Mouse (Mus musculus) hindbrain, embryonic 12.5 days (tissue): ENCODE results near the gene AC141477.1. TPM values are rescaled to one million over a fixed set of nuclear protein-coding genes. Genes with fewer than 3 reads are reported as not detected.

Source experiments
- ATAC-seq: fragments of 200-750 bp; cut with Nextera tagmentation; 2 replicates; pipeline ENCODE4 v1.8.0; 2017; ENCODE audit warnings: moderate TSS enrichment; ENCODE audit not compliant: low FRiP score
- H3K27ac ChIP-seq: fragments of 300-500 bp; sonication (generic); 2 replicates; pipeline ENCODE4 v1.5.1; 2016; ENCODE audit warnings: mild to moderate bottlenecking
- H3K27me3 ChIP-seq: fragments of 300-500 bp; sonication (generic); 2 replicates; pipeline ENCODE4 v1.6.1; 2016; ENCODE audit warnings: mild to moderate bottlenecking
- H3K36me3 ChIP-seq: fragments of 300-500 bp; sonication (generic); 2 replicates; pipeline ENCODE4 v1.6.1; 2016; ENCODE audit warnings: mild to moderate bottlenecking
- H3K4me1 ChIP-seq: fragments of 300-500 bp; sonication (generic); 2 replicates; pipeline ENCODE4 v1.6.1; 2016
- H3K4me2 ChIP-seq: fragments of 300-500 bp; sonication (generic); replicated peaks from 2 replicates; pipeline ENCODE4 v1.6.1; 2016; ENCODE audit warnings: mild to moderate bottlenecking
- H3K4me3 ChIP-seq: fragments of 300-500 bp; sonication (generic); 2 replicates; pipeline ENCODE4 v1.5.1; 2016; ENCODE audit warnings: mild to moderate bottlenecking
- H3K9ac ChIP-seq: fragments of 300-500 bp; sonication (generic); 2 replicates; pipeline ENCODE4 v1.6.1; 2016; ENCODE audit warnings: mild to moderate bottlenecking, moderate library complexity
- H3K9me3 ChIP-seq: fragments of 300-500 bp; sonication (generic); replicated peaks from 2 replicates; pipeline ENCODE4 v1.6.1; 2016; ENCODE audit warnings: mild to moderate bottlenecking
- WGBS: fragments of 180-500 bp; shearing (Covaris S2); methylation state at CpG from one replicate; pipeline ENCODE4 v1.1.7; 2016; 5-methylcytosine and 5-hydroxymethylcytosine counted together
- polyA plus RNA-seq: library from polyadenylated mRNA; unstranded; fragments of >200 nt; fragmentation: Nextera tagmentation; extraction: Ambion mirVana; gene quantifications from 2 replicates; pipeline ENCODE4 v1.2.1, GENCODE M21; 2016

AC141477.1 gene
- polyA plus RNA-seq, 1 experiment from 2014 or later, result not detected

DNA sequence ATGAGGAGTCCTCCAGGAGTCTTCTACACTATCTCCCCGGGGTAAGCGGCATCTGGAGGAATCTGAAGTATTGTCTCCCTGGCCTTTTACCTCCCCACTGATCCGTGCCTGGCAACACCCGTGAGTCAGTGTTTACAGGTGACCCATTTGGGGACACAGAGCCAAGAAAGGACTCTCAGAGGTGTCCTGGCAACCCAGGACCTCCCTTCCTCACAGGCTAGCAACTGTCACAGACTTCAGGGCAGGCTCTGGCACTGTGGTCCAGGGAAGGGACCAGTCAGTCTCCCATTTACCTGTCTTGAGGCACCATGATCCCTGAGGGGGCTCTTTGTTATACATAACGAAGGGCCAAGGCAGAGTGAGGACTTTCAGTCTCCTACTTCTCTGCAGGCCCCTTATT, 8.6 kb upstream of the AC141477.1 start, which contains the start of gene 2610028H24Rik:
2610028H24Rik (plus strand) TSS at position 231 of the 400 bp plus-strand sequence.
- WGBS, result 66% methylated on average over 5 of the region's 5 CpGs
- Histone ChIP-seq H3K4me1 (peaks cover under 1% of the 10 kb centered on the region; the same call in 1 of the 2 replicates), H3K9ac (no peak within 1 kb of the TSS), H3K27ac (no peak within 1 kb of the TSS), H3K4me3 (no peak within 1 kb of the TSS), H3K36me3 (no peaks in the 10 kb centered on the region), H3K27me3 (no peaks in the 10 kb centered on the region), H3K9me3 (no peaks in the 10 kb centered on the region), H3K4me2 (no peak within 1 kb of the TSS)
- ATAC-seq, result no peak

DNA sequence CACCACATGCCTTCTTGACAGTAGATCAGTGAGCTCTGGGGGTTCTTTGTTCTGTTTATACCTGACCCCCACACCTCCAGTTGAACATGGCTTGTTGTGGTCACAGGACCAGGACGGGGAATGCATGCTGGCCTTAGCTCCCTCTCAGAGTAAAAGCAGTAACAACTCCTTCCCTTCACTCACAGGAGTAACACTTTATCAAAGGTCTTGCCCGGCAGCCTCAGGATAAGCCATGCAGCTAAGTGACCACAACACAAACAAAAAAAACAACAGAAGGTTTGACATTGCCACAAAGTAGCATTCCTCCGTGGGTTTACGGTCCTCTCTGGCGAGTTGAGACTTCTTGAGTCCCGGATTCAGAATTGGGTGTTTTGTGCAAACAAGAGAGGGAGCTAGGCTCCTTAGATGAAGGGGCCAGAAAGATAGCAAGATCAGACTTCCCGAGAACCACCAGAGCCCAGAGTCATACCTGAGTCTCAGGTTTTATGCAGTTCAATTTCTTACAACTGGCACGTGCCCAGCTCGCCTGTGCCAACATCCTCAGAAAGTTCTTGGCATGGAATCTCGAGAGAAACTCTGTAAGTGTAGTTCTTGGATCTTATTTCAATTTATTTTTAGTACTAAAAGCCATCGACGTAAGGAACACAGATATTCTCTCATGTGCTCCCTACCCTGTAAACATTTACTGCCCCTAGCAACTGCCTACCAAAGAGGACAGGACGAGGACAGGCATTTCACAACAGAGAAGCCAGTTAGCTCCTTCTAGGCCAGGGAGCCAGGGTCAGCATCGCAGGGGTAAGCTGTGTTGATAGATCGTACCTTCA, 7.4 kb upstream of the AC141477.1 start:
- H3K4me2 ChIP-seq, result no peak overlapping the region
- H3K27ac ChIP-seq, result no peak overlapping the region
- peaks cover 9% of the 10 kb centered on the region for H3K4me1 ChIP-seq
- no peaks in the 10 kb centered on the region for H3K36me3 ChIP-seq
- ATAC-seq, result no peak
- no peaks in the 10 kb centered on the region for H3K27me3 ChIP-seq
- WGBS, result 85% methylated on average over 15 of the region's 15 CpGs
- H3K4me3 ChIP-seq, result no peak overlapping the region
- H3K9ac ChIP-seq, result no peak overlapping the region
- no peaks in the 10 kb centered on the region for H3K9me3 ChIP-seq

DNA sequence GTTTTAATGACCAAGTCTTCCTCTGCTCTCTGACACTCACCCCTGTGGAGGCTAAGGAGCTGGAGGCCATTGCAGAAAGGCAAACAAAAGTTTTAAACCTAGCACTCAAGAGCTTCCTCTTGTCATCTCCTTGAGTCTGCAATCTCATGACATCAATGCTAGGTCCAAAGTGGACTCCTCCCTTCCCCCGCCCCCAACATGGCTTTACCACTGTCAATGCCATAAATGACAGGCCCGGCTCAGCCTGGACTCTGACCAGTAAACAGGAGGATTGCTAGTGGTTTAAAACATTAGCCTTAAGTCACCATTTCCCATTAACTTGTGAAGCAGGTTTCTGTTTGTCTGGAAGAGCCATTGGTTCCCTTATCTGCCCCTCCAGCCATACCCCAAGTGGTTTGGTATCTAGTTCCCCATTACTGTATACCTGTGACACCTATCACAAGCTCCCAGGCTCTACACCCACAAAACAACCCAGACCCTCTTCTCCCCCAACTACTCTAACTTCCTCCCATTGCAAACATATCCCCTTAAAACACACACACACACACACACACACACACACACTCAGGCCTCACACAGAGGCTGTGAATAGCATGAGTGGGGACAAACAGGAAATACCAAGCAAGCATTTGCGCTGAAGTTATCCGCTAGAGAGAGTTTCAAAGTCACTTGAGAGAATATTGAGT, 5.9 kb upstream of the AC141477.1 start:
- no peak overlapping the region for H3K27ac ChIP-seq
- H3K9ac ChIP-seq, result no peak overlapping the region
- WGBS, result 81% methylated on average over 4 of the region's 4 CpGs
- H3K36me3 ChIP-seq, result no peaks in the 10 kb centered on the region
- no peak overlapping the region for H3K4me3 ChIP-seq
- no peak for ATAC-seq
- H3K9me3 ChIP-seq, result no peaks in the 10 kb centered on the region
- H3K27me3 ChIP-seq, result no peaks in the 10 kb centered on the region
- H3K4me2 ChIP-seq, result no peak overlapping the region
- H3K4me1 ChIP-seq, result peaks cover 15% of the 10 kb centered on the region

GRCm38 (mm10) chr10:76442178-76443088, 2.2 kb upstream of the AC141477.1 start, which contains the start of gene Pcnt:
Pcnt (minus strand) TSS chr10:76442786.
- WGBS, result under 1% methylated on average over 77 of the region's 78 CpGs

DNA sequence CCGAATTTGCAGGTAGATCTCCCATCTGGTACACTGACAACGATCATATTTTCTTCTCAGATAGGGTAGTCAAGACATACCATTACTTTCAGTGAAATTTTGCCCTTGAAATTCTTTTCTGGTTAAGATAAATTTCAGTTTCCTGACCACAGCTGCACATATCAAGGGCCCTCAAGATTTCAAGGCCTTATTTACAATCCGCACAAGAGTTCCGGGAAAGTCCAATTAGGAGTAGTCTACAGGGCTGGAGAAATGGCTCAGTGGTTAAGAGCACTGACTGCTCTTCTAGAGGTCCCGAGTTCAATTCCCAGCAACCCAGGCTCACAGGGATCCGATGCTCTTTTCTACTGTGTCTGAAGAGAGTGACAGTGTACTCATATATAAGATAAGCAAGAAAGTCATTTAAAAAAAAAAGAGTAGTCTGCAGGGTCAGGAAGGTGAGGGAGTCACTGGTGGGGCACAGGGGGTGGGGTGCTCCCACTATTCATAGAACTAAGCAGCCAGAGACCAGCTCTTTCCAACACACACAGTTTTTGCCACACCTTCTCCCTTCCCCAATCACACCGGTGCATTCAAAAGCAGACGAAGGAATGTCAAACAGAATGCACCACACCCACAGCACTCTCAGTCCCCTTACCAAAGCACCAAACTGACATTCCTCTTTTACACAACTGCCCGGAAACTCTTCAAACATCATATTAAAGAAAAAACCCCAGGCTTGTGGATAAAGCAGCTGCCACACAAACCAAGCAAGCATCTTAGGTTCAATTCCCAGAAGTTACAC, 945 bp downstream of the AC141477.1 start:
- H3K36me3 ChIP-seq, result peaks cover 57% of the 10 kb centered on the region

More at GRCm38 (mm10) chr10:76442178-76443088, 2.2 kb upstream of the AC141477.1 start, which contains the start of gene Pcnt:
- ATAC-seq, result peak; percentile 100
- Histone ChIP-seq H3K27me3 (no peaks in the 10 kb centered on the region), H3K4me3 (peak within 1 kb of the TSS; percentile 87), H3K27ac (peak within 1 kb of the TSS; percentile 87), H3K4me2 (peak within 1 kb of the TSS; percentile 77), H3K4me1 (peaks cover 17% of the 10 kb centered on the region), H3K9ac (peak within 1 kb of the TSS; percentile 76), H3K9me3 (no peaks in the 10 kb centered on the region), H3K36me3 (peaks cover 26% of the 10 kb centered on the region)

GRCm38 (mm10) chr10:76433925-76434324, 6.3 kb downstream of the AC141477.1 start:
- no peak overlapping the region for H3K4me3 ChIP-seq
- ATAC-seq, result no peak
- no peaks in the 10 kb centered on the region for H3K4me1 ChIP-seq
- H3K36me3 ChIP-seq, result peaks cover 95% of the 10 kb centered on the region
- no peaks in the 10 kb centered on the region for H3K27me3 ChIP-seq
- H3K27ac ChIP-seq, result no peak overlapping the region
- 92% methylated on average over 11 of the region's 11 CpGs for WGBS
- no peak overlapping the region for H3K4me2 ChIP-seq
- no peaks in the 10 kb centered on the region for H3K9me3 ChIP-seq
- no peak overlapping the region for H3K9ac ChIP-seq

More for the DNA sequence above, 945 bp downstream of the AC141477.1 start:
- no peaks in the 10 kb centered on the region for H3K9me3 ChIP-seq
- WGBS, result 93% methylated on average over 9 of the region's 9 CpGs
- no peak overlapping the region for H3K4me3 ChIP-seq
- no peak overlapping the region for H3K4me2 ChIP-seq
- no peak overlapping the region for H3K9ac ChIP-seq
- no peaks in the 10 kb centered on the region for H3K27me3 ChIP-seq
- ATAC-seq, result no peak
- H3K4me1 ChIP-seq, result peaks cover 17% of the 10 kb centered on the region
- no peak overlapping the region for H3K27ac ChIP-seq

- H3K4me3 ChIP-seq, result no peak overlapping the region
- 96% methylated on average over 7 of the region's 7 CpGs for WGBS
- H3K4me1 ChIP-seq, result no peaks in the 10 kb centered on the region
- H3K9me3 ChIP-seq, result no peaks in the 10 kb centered on the region
- no peak overlapping the region for H3K4me2 ChIP-seq
- no peak overlapping the region for H3K9ac ChIP-seq
- H3K36me3 ChIP-seq, result peaks cover 92% of the 10 kb centered on the region
- no peaks in the 10 kb centered on the region for H3K27me3 ChIP-seq
- no peak overlapping the region for H3K27ac ChIP-seq
- no peak for ATAC-seq
These were observed 14.6 kb downstream of the AC141477.1 start for GRCm38 (mm10) chr10:76425674-76426073.

GRCm38 (mm10) chr10:76416811-76417210, 23.4 kb downstream of the AC141477.1 start:
- no peak for ATAC-seq
- Histone ChIP-seq H3K36me3 (peaks cover 83% of the 10 kb centered on the region), H3K27me3 (no peaks in the 10 kb centered on the region), H3K4me2 (no peak overlapping the region), H3K4me3 (no peak overlapping the region), H3K9ac (no peak overlapping the region), H3K27ac (no peak overlapping the region), H3K4me1 (no peaks in the 10 kb centered on the region), H3K9me3 (no peaks in the 10 kb centered on the region)
- WGBS, result 87% methylated on average over 12 of the region's 12 CpGs

GRCm38 (mm10) chr10:76408520-76408919, 31.7 kb downstream of the AC141477.1 start:
- ATAC-seq, result no peak
- H3K4me3 ChIP-seq, result no peak overlapping the region
- no peaks in the 10 kb centered on the region for H3K27me3 ChIP-seq
- H3K9ac ChIP-seq, result no peak overlapping the region
- H3K4me2 ChIP-seq, result no peak overlapping the region
- no peaks in the 10 kb centered on the region for H3K4me1 ChIP-seq
- no peaks in the 10 kb centered on the region for H3K9me3 ChIP-seq
- no peak overlapping the region for H3K27ac ChIP-seq
- 91% methylated on average over 10 of the region's 10 CpGs for WGBS
- peaks cover 83% of the 10 kb centered on the region for H3K36me3 ChIP-seq

DNA sequence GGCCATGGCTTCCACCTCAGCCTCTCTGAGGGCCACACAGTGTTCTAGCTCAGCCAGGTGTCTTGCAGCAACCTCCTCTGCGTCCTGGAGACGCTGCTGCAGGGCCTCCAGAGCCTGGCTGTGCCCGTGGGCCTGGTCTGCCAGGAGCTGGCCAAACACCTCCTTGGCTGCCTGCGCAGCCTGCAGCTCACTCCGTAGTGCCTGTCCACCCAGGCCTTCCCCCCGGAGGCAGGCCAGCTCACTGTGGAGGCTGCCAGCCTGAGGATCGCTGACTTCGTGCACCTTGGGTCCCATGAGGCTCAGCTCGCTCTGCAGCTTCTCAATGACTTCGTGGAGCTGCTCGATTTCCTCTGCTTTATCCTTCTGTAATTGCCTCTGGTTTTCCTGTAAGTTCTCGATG, 47.6 kb downstream of the AC141477.1 start:
- no peaks in the 10 kb centered on the region for H3K4me1 ChIP-seq
- no peak for ATAC-seq
- H3K9ac ChIP-seq, result no peak overlapping the region
- 93% methylated on average over 12 of the region's 12 CpGs for WGBS
- no peak overlapping the region for H3K27ac ChIP-seq
- H3K9me3 ChIP-seq, result no peaks in the 10 kb centered on the region
- H3K36me3 ChIP-seq, result peaks cover 64% of the 10 kb centered on the region
- no peak overlapping the region for H3K4me3 ChIP-seq
- no peak overlapping the region for H3K4me2 ChIP-seq
- H3K27me3 ChIP-seq, result no peaks in the 10 kb centered on the region

DNA sequence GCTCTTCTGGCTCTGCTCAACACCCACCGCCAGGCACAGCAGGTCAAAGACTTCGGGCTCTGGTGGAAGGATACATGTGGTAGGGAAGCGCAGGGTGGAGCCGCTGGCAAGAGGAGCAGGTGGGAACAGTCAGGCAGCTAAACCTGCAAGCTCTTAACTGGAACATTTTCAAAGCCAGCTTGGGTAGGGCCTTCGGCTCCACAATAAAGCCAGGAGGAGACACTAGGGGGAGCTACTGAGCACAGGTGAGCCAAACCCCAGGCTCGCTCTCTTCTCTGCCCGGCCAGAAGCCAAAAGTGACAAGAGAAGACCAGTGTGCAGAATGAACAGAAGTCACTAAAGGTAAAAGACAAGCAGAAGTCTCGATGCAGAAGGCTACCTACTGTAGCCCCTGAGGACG, 48.5 kb downstream of the AC141477.1 start:
- no peaks in the 10 kb centered on the region for H3K9me3 ChIP-seq
- ATAC-seq, result no peak
- no peak overlapping the region for H3K27ac ChIP-seq
- WGBS, result 82% methylated on average over 9 of the region's 9 CpGs
- no peak overlapping the region for H3K4me2 ChIP-seq
- peaks cover 61% of the 10 kb centered on the region for H3K36me3 ChIP-seq
- no peaks in the 10 kb centered on the region for H3K4me1 ChIP-seq
- no peak overlapping the region for H3K4me3 ChIP-seq
- H3K27me3 ChIP-seq, result no peaks in the 10 kb centered on the region
- no peak overlapping the region for H3K9ac ChIP-seq
